Mouse (Mus musculus) lung, embryonic 14.5 days (tissue): ENCODE measurements around the gene Plxna4. TPM values are rescaled to one million over a fixed set of nuclear protein-coding genes. Genes with fewer than 3 reads are reported as not detected.

ENCODE experiments used
- ATAC-seq: fragments of 200-750 bp; cut with Nextera tagmentation; 2 replicates; pipeline ENCODE4 v1.8.0; 2017; ENCODE audit warnings: mild to moderate bottlenecking, moderate TSS enrichment, moderate library complexity; ENCODE audit not compliant: insufficient read depth
- DNase-seq: peaks from one replicate; pipeline ENCODE4 v3.0.0-alpha.2; 2015
- H3K27ac ChIP-seq: fragments of 300-500 bp; sonication (generic); 2 replicates; pipeline ENCODE4 v1.5.1; 2014; ENCODE audit warnings: low read depth, mild to moderate bottlenecking, moderate library complexity
- H3K27me3 ChIP-seq: fragments of 300-500 bp; sonication (generic); 2 replicates; pipeline ENCODE4 v1.6.1; 2014; ENCODE audit warnings: low read length, control low read depth; ENCODE audit not compliant: insufficient read depth
- H3K36me3 ChIP-seq: fragments of 300-500 bp; sonication (generic); 2 replicates; pipeline ENCODE4 v1.6.1; 2014; ENCODE audit warnings: control low read depth; ENCODE audit not compliant: insufficient read depth
- H3K4me1 ChIP-seq: fragments of 300-500 bp; sonication (generic); 2 replicates; pipeline ENCODE4 v1.6.1; 2014; ENCODE audit warnings: antibody characterized with exemption, control low read depth; ENCODE audit not compliant: insufficient read depth
- H3K4me2 ChIP-seq: fragments of 300-500 bp; sonication (generic); 2 replicates; pipeline ENCODE4 v1.6.1; 2014; ENCODE audit warnings: mild to moderate bottlenecking
- H3K4me3 ChIP-seq: fragments of 300-500 bp; sonication (generic); 2 replicates; pipeline ENCODE4 v1.5.1; 2014; ENCODE audit warnings: low read depth, low read length
- H3K9ac ChIP-seq: fragments of 300-500 bp; sonication (generic); 2 replicates; pipeline ENCODE4 v1.6.1; 2014
- H3K9me3 ChIP-seq: fragments of 300-500 bp; sonication (generic); 2 replicates; pipeline ENCODE4 v1.6.1; 2016; ENCODE audit warnings: low read depth, low read length, control low read depth
- CTCF ChIP-seq: IDR thresholded peaks from 2 replicates; pipeline ENCODE4 v1.5.1; 2016; ENCODE audit warnings: antibody characterized with exemption, low read depth
- WGBS: fragments of 180-500 bp; shearing (Covaris S2); extraction: QIAGEN DNeasy Blood & Tissue Kit; methylation state at CpG from one replicate; pipeline ENCODE4 v1.1.7; 2014; 5-methylcytosine and 5-hydroxymethylcytosine counted together
- polyA plus RNA-seq: library from polyadenylated mRNA; unstranded; fragments of >200 nt; fragmentation: Nextera tagmentation; extraction: Ambion mirVana; gene quantifications from 2 replicates; pipeline ENCODE4 v1.2.1, GENCODE M21; 2014

The Plxna4 gene
- polyA plus RNA-seq, 1 experiment from 2014 or later, result 2.4 TPM

- TF ChIP-seq CTCF, result no peak
- Histone ChIP-seq H3K9ac (no peak overlapping the region), H3K4me3 (no peak overlapping the region), H3K27ac (no peak overlapping the region), H3K27me3 (no peaks in the 10 kb centered on the region), H3K4me1 (no peaks in the 10 kb centered on the region), H3K36me3 (no peaks in the 10 kb centered on the region), H3K4me2 (no peak overlapping the region), H3K9me3 (no peaks in the 10 kb centered on the region)
- DNase-seq, result no peak
- WGBS, result 34% methylated on average over 1 of the region's 1 CpGs
- ATAC-seq, result no peak
Observed at GRCm38 (mm10) chr6:32120931-32121330, 467.1 kb downstream of the Plxna4 start.

GRCm38 (mm10) chr6:32109207-32109606, 478.8 kb downstream of the Plxna4 start:
- Histone ChIP-seq H3K4me1 (no peaks in the 10 kb centered on the region), H3K4me3 (no peak overlapping the region), H3K36me3 (no peaks in the 10 kb centered on the region), H3K9me3 (no peaks in the 10 kb centered on the region), H3K4me2 (no peak overlapping the region), H3K9ac (no peak overlapping the region), H3K27ac (no peak overlapping the region), H3K27me3 (no peaks in the 10 kb centered on the region)
- TF ChIP-seq CTCF, result no peak
- 28% methylated on average over 2 of the region's 2 CpGs for WGBS
- no peak for DNase-seq
- no peak for ATAC-seq

GRCm38 (mm10) chr6:32105547-32106275, 482.3 kb downstream of the Plxna4 start:
- H3K27me3 ChIP-seq, result no peaks in the 10 kb centered on the region
- H3K4me1 ChIP-seq, result no peaks in the 10 kb centered on the region
- DNase-seq (peak; percentile 1), ATAC-seq (no peak)
- no peaks in the 10 kb centered on the region for H3K36me3 ChIP-seq
- no peak overlapping the region for H3K9ac ChIP-seq
- no peak overlapping the region for H3K27ac ChIP-seq
- 36% methylated on average over 9 of the region's 9 CpGs for WGBS
- TF ChIP-seq CTCF, result no peak
- H3K9me3 ChIP-seq, result no peaks in the 10 kb centered on the region
- no peak overlapping the region for H3K4me2 ChIP-seq
- no peak overlapping the region for H3K4me3 ChIP-seq
